8 mouse cellular contexts compared by ENCODE assay signal in the genomic region with DNA sequence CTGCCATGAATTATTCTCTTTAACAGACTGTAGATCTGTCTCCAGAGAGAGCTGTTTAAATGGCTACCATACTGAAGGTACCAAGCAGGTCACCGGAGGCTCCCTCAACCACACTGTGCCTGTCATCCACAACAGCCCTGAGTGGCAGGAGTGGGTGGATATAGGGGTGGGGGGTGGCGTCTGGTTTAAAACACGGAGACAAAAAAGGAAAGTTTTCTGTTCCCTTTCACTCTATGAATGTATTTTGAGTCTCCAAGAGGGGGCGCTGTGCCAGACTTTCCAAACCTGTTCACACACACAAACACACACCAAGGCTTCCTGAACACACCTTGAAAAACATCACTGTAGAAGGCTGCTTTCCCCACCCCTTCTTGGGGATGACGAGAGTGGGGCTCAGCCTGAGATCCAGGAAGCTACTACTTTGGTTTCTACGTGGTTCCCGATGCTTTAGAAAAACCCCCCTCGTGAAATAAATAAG. TPM values are rescaled to one million over a fixed set of nuclear protein-coding genes. Genes with fewer than 3 reads are reported as not detected.
A peak's percentile ranks its signal among the peaks of the same experiment; 100 is the strongest.
DNase-seq lines count a peak whose midpoint lies in the region; ATAC-seq and TF ChIP-seq lines count a peak whose summit lies in the region.

No protein-coding gene starts in this region.

- TF ChIP-seq CTCF in gastrocnemius, adult 2 months (IDR thresholded peaks at IDR 0.05), result peak; percentile 49

- intact Hi-C loops in gastrocnemius, adult 2 months (cut with DNase I), result loop anchor here (2.0 kb wide), 1 partner anchor 46 kb away; no protein-coding TSS in a partner anchor
- intact Hi-C loops in gastrocnemius, postnatal 14 days (cut with DNase I; ENCODE audit: low total_unique reads), result loop anchor here (2.0 to 5.0 kb wide), 2 partner anchors 46 to 160 kb away; no protein-coding TSS in a partner anchor

- 59% methylated on average over 8 of the region's 8 CpGs for WGBS in forebrain, embryonic 16.5 days
- 76% methylated on average over 8 of the region's 8 CpGs for WGBS in limb, embryonic 10.5 days
- 61% methylated on average over 8 of the region's 8 CpGs for WGBS in stomach, embryonic 15.5 days

- DNase-seq in gastrocnemius, adult 2 months, result no peak
- DNase-seq in gastrocnemius, postnatal 14 days, result no peak
- DNase-seq in right cerebral cortex, adult 2 months (ENCODE audit: low spot score in 2 of 2), result peak; percentile 48 to 52
- no peak for DNase-seq in right cerebral cortex, postnatal 36 days (ENCODE audit: low spot score in 2 of 2)
- DNase-seq in limb, embryonic 10.5 days (ENCODE audit: low spot score), result no peak
- no peak for DNase-seq in spleen, adult 12 weeks (ENCODE audit: low spot score)

- peak; percentile 27; the same call in 1 of the 2 replicates for ATAC-seq in forebrain, embryonic 16.5 days
- ATAC-seq in stomach, embryonic 15.5 days (ENCODE audit: insufficient read depth, low FRiP score, low read depth), result no peak

- H3K36me3 ChIP-seq in forebrain, embryonic 16.5 days (ENCODE audit: control insufficient read depth, insufficient read depth), result 0 out of 2 replicates have a peak, but pooled peaks cover 2% of the 10 kb centered on the region
- peaks cover 5% of the 10 kb centered on the region; the same call in 1 of the 2 replicates for H3K36me3 ChIP-seq in limb, embryonic 10.5 days
- H3K36me3 ChIP-seq in stomach, embryonic 15.5 days, result no peaks in the 10 kb centered on the region

- no peak overlapping the region; the same call in 1 of the 2 replicates for H3K4me3 ChIP-seq in gastrocnemius, adult 2 months
- no peak overlapping the region for H3K4me3 ChIP-seq in forebrain, embryonic 16.5 days (replicated peaks; ENCODE audit: low read length)
- no peak overlapping the region for H3K4me3 ChIP-seq in limb, embryonic 10.5 days
- H3K4me3 ChIP-seq in stomach, embryonic 15.5 days (replicated peaks), result no peak overlapping the region

- peaks cover 10% of the 10 kb centered on the region for H3K4me1 ChIP-seq in forebrain, embryonic 16.5 days (replicated peaks; ENCODE audit: control insufficient read depth, insufficient read depth, low read length)
- peaks cover 50% of the 10 kb centered on the region for H3K4me1 ChIP-seq in limb, embryonic 10.5 days
- H3K4me1 ChIP-seq in stomach, embryonic 15.5 days, result peaks cover 12% of the 10 kb centered on the region

- H3K9me3 ChIP-seq in forebrain, embryonic 16.5 days (ENCODE audit: control insufficient read depth, low read length), result no peaks in the 10 kb centered on the region
- H3K9me3 ChIP-seq in limb, embryonic 10.5 days (replicated peaks), result no peaks in the 10 kb centered on the region
- no peaks in the 10 kb centered on the region for H3K9me3 ChIP-seq in stomach, embryonic 15.5 days

- no peaks in the 10 kb centered on the region for H3K27me3 ChIP-seq in forebrain, embryonic 16.5 days (replicated peaks; ENCODE audit: control insufficient read depth, insufficient read depth, low read length)
- H3K27me3 ChIP-seq in limb, embryonic 10.5 days (ENCODE audit: low read depth, poor library complexity, severe bottlenecking), result no peaks in the 10 kb centered on the region
- H3K27me3 ChIP-seq in stomach, embryonic 15.5 days (replicated peaks), result no peaks in the 10 kb centered on the region

- no peak overlapping the region for H3K4me2 ChIP-seq in forebrain, embryonic 16.5 days (ENCODE audit: low read length)
- no peak overlapping the region for H3K4me2 ChIP-seq in stomach, embryonic 15.5 days

- H3K27ac ChIP-seq in gastrocnemius, adult 2 months, result peak overlapping the region; percentile 57
- H3K27ac ChIP-seq in forebrain, embryonic 16.5 days (ENCODE audit: low read length), result no peak overlapping the region
- 0 out of 2 replicates have a peak overlapping the region, but pooled peaks have one; percentile 38 for H3K27ac ChIP-seq in limb, embryonic 10.5 days
- H3K27ac ChIP-seq in stomach, embryonic 15.5 days, result peak overlapping the region; percentile 64

- H3K9ac ChIP-seq in forebrain, embryonic 16.5 days (replicated peaks; ENCODE audit: low read depth, low read length), result no peak overlapping the region
- H3K9ac ChIP-seq in stomach, embryonic 15.5 days, result no peak overlapping the region

RNA-seq across cellular contexts. Expression of gene Adcy5, which starts 43.5 kb away (rescaled TPM):
- 1 to 10 TPM; 1.6 to 1.8 TPM for total RNA-seq in gastrocnemius, adult 2 months (2021)
- total RNA-seq in gastrocnemius, postnatal 14 days (2021), result 1 to 10 TPM; 2.1 to 2.4 TPM
- polyA plus RNA-seq in forebrain, embryonic 16.5 days (2015; fragmentation: Nextera tagmentation; extraction: Ambion mirVana), result 5.8 and 6.8 TPM in 2 replicates
- polyA plus RNA-seq in limb, embryonic 10.5 days (2016; fragmentation: Nextera tagmentation; extraction: Ambion mirVana), result 0.41 and 0.63 TPM in 2 replicates
- polyA plus RNA-seq in stomach, embryonic 15.5 days (2015; fragmentation: Nextera tagmentation; extraction: Ambion mirVana), result 3.0 and 3.3 TPM in 2 replicates

Comparison
In these comparisons a context has a peak if more than half of its experiments do, and no peak if none do; other contexts are left out.
1. DNase-seq: peak in right cerebral cortex, adult 2 months (2 of 2); none in gastrocnemius, adult 2 months (single experiment), gastrocnemius, postnatal 14 days (single experiment), right cerebral cortex, postnatal 36 days (0 of 2), limb, embryonic 10.5 days (single experiment) and spleen, adult 12 weeks (single experiment).